Mouse (Mus musculus) frontal cortex, postnatal 14 days (tissue): ENCODE results near the gene Gart.

Experiments used
- DNase-seq, 2 experiments: peaks; one replicate each; pipeline ENCODE4 v3.0.0; 2022; ENCODE audit warnings: low spot score in 2 of 2

Gene Gart

DNA sequence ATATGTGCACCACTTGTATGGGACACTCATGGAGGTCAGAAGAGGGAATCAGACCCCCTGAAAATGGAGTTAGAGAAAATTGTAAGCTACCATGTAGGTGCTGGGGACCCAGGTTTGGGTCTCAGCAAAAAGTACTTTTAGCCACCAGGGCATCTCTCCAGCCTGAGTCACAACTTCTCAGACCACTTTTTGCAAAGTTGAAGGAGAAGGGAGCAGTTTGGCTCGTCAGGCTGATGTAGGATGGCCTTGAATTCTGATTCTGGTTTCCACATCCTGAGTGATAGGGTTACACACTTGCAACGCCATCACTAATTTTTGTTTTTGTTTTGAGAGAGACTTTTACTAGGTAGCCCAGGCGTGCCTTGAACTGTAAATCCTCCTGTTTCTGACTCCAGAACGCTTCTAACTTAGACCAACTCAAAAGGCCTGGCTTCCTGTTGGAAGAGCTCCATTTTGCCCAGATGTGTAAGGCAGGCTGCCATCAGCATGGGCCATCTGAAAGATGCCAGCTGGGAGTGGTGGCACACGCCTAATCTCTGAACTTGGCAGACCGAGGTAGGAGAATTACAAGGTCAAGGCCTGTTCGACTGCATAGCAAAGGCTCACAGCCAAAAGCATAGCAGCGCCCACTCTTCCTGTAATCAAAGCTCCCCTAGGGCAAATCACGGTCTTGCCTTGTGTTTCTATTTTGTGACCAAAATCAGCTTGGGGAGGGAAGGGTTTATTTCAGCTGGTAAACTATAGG is 37.1 kb downstream of the Gart start:
- DNase-seq, result no peak

DNA sequence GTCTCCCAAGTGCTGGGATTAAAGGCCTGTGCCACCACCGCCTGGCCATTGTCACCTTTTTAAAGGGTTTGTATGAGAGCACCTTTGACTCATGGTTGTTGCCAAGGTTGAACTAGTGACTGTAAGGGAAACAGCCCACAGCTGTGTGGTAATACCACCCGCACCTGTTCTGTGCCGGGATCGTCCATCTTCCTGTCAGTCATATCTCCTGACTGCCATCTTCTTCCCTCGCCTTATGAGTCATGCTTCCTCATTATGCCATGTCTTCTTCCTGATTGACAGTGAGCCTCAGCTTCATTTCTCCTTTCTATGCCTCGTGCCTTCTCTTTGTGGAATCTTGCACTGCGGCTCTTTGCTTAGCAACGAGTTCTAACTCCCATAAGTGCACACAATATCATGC is 39.8 kb downstream of the Gart start:
- DNase-seq, result no peak

DNA sequence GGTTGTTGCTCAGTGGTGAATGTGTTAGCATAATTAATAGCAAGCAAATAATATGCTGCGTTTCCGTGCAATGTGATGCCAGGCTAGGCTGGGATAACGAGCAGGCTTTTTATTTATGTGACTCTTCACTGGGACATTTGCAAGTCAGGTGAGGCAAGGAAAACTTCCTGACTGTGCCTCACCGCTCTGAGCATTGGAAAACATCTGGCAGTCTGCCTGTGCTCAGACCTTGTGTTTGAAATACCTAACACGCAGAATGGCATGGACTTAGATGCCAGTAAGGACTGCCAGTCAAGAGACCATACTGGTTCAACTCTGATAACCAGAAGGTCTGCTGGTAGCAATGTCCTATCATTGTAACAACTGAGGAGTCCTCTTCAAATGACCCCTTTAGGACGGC is 41.6 kb downstream of the Gart start:
- DNase-seq, result no peak

DNA sequence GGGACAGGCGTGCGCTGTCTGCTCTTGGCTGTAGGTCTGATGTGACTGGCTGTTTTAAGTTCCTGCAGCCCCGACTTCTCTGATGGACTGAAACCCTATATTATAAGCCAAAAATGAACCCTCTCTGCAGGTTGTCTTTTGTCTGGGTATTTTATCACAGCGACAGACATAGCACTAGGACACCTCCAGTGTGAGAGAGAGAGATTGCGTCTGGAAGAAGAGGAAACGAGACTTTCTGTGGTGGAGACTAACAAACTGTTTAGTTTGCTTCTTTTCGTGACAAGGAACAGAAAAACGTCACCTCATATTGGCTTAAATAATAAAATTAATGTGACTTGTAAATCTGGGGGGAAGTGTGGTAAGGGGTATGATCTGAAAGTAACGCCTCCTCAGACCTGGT is 45.1 kb downstream of the Gart start:
- DNase-seq, result no peak

DNA sequence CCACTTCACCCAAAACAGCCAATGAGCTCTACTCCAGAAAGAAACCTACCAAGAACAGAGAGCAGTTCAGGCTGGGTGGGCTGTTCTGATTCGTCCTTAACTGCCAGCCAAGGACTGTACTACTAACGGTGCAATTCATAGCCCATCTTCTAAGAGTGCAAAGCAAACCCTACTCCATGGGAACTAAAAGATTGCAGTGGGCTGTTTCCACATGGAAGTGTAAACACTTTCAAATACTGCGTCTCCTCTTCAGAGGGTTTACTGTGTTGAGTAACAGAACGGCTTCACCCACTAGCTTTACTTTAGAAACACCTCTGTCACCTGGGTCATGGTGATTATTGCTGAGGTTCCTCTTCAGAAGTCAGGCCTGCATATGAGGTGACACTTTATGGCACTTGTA is 45.7 kb downstream of the Gart start:
- DNase-seq, result no peak

DNA sequence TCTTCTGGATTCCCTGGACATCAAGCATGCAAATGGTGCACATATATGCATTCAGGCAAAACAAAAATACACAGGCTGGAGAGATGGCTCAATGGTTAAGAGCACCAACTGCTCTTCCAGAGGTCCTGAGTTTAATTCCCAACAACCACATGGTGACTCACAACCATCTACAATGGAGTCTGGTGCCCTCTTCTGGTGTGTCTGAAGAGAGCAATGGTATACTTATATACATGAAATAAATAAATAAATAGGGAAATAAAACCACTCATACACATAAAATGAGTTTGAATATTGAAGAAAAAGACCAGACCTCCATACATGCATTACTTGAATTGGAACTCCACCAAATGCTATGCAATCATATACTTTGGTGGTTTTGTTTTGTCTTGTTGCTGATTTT is 47.5 kb downstream of the Gart start:
- DNase-seq, result no peak

DNA sequence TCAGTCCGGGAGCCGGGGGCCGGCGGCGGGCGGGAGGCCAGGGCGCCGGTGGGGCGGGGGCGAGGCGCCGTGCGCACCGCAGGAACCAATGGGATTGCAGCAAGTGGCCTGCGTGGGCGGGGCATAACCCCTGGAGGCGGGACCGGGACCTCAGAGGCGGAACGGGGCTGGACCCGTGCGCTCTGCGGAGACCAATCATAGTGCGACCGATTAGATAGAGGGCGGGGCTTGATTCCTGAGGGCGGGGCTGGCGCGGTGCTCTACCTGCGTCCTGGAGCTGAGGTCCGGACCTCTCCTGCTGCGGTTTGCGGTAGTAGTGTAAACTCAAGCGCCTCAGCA is 49.1 kb downstream of the Gart start, which contains the start of gene Tmem50b:
Gene Tmem50b, minus strand, starts transcription at position 129 of the 339 bp plus-strand sequence.
- peak; percentile 95 to 99 for DNase-seq

DNA sequence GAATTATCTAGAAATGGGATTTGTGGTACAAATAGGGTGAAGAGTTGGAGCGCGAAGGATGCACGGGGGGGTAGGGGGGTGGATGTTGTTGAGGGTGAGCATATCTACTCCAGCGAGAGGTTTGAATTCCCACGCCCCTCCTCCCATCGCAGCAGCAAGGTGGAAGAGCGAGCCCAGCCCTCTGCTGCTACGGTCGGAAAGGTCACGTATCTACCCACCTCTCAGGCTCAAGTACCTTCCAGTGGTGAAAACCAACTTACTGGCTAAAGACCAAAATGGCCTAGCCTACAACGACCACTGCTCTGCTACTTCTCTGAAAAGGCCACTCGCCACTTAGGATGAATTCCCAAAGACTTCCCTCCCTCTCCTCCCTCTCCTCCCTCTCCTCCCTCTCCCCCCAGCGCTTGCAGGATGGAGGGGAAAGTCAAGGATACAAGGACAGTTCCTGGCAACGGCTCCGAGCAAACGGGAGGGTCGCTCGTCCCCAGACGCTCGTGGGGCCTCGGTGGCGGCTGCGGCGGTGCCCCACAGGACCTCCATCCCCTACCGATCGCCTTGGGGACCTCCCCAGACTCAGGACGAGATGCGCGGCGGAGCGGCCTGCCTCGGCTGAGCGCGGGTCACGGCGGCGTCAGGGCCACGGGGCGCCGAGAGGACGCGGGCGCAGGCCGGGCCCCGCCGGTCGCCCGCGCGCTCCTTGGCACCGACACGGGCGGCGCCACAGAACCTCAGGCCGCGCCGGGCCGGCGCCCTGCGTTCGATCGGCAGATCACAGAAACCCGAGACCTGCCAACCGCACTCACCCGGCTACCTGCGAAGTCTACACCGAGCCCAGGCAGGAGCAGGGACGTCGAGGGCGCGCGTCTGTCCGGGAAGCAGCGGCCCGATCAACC is 49.7 kb downstream of the Gart start:
- peak in 1 of 2 experiments; percentile 14 for DNase-seq

DNA sequence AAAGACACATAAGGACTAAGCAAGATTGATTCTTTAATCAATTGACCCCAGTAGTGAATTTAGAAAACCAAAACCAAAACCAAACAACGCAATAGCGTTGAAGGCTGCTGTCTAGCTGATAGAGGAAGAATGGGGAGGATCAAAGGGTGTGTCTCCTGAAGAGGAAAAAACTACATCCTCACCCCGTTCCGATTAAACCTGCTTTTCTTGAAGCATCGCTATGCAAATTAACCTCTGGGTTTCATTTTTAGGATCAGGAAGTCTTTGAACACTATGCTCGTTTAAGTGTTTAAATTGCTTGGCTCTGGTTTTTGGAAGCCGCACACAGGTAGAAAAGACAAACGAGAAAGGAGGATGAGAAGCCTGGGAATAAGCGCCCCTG is 50.4 kb downstream of the Gart start:
- DNase-seq, result no peak

DNA sequence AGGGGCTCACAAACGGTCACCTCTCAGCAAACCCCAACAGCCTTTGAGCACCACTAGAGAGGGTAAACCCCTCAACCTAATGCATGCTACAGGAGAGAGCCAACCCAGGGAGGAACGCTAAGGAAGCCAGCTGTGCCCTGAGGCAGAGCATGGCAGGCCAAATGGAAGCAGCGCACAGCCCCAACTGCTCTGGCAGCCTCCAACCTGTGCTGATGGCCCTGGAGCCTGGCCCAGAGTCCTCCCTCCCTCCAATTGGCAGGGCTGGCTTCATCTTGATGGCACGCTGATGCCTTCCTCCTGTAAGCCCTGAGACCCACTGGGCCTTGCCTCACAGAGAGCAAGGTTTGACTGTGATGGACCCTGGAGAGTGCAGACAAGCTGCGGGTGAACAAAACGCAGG is 51.7 kb downstream of the Gart start:
- DNase-seq, result peak in 1 of 2 experiments; percentile 17

DNA sequence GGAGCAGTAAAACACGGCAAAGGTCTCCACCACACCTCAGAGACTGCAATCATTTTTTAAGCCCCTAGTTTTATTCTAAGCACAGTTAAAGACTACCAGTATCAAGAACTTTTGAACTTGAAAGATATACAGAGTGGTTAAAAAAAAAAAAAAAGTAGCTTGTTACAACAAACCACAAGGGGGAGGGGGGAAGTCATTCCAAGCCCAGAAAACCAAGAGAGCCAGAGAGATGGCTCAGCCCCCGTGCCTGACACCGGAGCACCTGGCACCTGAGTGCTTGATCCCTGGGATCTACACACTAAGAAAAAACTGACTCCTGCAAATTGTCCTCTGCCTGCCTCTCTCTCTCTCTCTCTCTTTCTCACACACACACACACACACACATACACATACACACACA is 53.5 kb downstream of the Gart start:
- DNase-seq, result no peak

DNA sequence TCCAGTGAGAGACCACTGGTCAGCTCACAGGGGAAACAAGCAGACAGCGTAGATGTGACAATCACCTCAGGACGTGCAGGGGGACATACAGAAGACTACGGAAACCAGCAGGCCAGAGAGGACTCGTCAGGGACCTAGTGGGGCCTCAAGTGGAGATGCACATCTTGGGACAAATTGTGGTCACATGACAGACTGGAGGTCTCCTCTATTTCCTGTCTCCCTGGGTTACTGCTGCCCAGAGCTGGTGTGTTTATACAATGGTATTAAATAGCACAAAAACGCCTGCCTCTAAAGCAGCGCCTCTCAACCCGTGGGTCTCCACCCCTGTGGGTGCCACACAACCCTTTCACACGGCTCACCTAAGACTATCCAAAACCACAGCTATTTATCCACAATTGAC is 54.6 kb downstream of the Gart start:
- no peak for DNase-seq

DNA sequence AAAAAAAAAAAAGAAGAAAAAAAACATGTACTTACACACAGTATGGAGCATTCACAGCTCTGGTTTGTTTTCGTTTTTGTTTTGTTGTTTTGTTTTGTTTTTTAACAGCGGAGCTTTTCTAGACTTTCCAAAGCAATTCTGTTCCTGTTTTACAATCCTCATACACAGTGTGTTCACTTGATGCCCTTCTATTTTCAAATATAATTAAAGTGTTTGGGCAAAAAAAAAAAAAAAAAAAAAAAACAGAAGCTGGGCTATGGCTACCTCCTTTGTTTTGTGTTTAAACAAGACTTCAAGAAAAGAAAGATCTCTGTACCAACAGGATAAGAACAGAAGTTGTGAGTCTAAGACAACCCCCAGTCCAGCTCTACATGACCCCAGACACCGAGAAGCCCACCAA is 58.0 kb downstream of the Gart start:
- DNase-seq, result no peak

DNA sequence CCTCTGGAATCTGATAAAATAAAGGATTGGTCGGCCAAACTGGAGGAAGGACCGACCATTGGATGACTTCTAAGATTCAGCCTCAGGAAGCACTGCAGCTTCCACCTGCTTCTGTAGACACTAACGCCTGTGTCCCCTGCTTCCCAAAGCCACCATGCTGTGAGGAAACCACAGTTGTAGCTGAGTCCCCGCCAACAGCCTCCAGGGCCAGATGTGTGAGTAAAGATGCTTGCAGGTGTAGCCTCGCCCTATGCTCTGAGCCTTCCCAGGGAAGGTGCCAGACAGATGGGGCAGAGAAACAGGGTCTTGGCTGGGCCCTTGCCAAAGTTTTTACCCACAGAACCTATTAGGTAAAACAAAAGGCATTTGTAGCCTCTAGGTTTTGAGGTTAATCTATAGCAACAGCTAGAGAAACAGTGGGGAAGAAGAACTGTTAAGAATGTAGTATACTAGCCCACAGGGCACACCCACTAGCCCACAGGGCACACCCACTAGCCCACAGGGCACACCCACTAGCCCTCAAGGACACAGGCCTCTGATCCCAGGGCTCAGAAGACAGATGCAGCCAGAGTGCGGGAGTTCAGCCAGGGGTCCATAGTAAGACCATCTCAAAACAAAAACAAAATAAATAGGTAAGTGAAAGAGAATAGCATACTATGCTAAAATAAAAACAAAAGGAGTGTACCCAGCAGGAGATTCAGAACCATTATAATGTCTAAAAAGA is 58.9 kb downstream of the Gart start:
- DNase-seq, result no peak

DNA sequence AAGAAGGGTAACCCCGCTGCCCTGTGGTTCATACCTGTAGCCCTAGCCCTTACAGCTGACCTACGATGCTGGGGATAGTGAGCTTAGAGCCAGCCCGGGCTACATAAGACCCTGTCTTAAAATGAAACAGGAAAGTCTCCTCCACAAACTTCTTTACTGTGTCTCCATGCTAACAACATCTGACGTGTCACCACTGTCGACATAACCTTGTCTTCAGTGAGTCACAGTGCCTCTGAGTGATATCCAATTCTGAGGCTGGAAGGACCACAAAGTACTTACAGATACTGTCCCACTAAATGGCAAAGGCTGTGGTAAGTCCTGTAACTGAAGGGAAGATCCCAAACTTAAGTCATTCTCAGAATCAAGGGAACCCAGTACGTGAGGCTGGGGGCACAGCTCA is 60.5 kb downstream of the Gart start:
- DNase-seq, result no peak

DNA sequence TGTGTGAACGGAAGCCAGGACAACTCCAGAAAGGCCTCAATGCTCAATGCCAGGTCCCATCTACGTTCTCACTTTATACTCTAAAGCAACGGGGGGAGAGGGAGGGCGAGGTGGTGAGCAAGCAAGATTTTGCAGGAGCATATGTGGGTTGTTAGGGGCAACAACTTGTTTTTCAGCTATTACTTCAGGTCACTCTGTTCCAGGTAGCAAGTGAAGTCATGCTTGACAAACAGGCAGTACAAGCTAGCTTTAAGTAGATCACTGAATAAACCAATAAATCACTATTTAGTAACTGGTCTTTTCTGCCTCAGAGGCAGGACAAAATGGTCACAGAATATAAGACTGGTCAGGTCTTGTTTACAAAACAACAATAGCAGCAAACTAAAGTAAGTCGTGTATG is 61.1 kb downstream of the Gart start:
- DNase-seq, result no peak

DNA sequence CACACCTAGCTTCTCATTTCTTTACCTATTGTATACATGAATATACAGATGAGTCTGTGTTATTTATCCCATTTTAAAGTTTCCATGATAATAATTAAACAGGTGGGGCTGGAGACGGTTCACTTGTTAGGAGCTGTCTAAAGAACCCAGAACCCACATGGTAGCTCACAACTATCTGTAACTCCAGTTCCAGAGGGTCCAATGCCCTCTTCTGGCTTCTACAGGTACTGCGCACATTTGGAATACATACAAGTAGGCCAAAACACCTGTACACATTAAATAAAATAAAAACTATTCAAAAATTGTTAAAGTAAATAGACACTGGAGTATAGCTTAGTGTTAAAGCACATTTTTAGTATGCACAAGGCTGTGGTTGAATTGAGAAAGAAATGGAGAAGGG is 64.4 kb downstream of the Gart start:
- no peak for DNase-seq

DNA sequence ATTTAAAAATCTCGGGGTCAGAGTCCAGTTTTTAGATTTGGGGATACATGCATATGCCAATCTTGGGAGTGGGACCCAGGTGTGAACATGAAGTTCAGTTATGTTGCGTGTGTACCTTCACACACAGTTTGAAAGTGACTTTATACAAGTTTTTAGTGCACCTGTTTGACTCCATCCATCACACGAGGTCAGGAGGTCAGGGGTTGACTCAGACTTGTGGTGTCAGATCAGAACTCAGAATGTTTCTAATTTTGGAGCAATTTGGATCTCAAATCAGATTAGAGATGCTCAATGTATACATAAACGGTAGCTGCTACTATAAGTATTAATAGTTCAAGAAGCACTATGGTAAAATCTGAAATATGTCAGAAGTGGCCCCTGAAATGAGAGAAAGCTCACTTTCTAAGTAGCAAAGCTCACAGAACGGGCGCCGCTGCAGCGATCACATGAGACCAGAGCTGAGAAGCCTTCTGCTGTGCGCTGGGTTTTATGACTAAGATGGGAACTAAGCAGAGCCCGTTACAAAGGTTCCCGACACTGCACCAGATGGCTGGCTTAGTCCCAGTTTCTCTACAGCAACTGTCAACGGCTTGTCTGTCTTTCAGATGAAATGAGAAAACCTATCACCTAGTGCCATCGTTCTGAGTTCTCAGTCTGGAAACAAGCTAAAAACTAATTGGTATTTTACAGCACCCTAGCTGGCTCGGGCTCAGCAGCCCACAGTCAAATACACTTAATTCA is 67.6 kb downstream of the Gart start:
- DNase-seq, result no peak

DNA sequence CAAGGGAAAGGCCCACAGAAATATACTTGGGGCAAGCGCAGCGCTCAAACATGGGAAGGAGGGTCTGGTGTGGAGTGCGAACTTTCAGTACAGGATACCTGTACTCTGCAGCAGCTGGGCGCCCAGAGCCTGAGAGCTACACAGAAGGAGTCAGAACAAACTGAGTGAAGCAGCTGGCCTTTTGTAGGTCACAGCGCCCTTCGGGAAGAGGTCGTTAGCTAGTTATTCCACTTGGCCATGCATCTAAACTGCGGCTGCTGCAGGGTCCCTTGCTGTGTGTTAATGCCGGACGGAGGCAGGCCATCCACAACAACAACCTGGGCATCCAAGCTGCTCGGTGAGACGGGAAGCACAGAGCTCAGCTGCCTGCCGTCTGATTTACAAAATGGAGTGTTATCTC is 71.6 kb downstream of the Gart start:
- DNase-seq, result no peak
